Mouse (Mus musculus): ENCODE measurements around the gene Epb41l1. TPM values are rescaled to one million over a fixed set of nuclear protein-coding genes. Genes with fewer than 3 reads are reported as not detected.
A peak's percentile ranks its signal among the peaks of the same experiment; 100 is the strongest.

Gene Epb41l1
- polyA plus RNA-seq, 1 experiment from 2014 or later: 2.1 TPM

DNA sequence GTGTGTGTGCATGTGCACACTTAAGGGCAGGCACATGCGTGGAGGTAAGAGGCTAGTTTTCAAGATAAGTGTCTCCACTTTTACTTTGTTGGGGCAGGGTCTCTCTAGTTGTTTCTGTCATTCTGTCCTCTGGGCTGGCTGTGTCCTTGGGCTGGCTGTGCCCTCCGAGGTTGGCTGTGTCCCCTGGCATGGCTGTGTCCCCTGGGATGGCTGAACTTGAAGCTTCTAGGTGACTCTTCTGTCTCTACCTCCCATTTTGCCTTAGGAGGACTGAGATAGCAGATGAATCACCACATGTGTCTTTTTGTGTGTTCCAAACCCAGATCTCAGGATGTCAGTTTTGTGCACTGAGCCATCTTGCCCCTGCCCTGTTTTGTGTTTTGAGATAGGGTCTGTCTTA, 5.7 kb upstream of the Epb41l1 start:
- Histone ChIP-seq H3K9me3 (ENCODE audit: low read depth, low read length) (no peaks in the 10 kb centered on the region), H3K27ac (ENCODE audit: low read depth) (no peak overlapping the region), H3K4me3 (ENCODE audit: low read depth, low read length) (no peak overlapping the region), H3K4me2 (no peak overlapping the region), H3K36me3 (ENCODE audit: insufficient read depth) (no peaks in the 10 kb centered on the region), H3K4me1 (ENCODE audit: insufficient read depth) (no peaks in the 10 kb centered on the region), H3K9ac (no peak overlapping the region), H3K27me3 (ENCODE audit: insufficient read depth, low read length) (peaks cover 8% of the 10 kb centered on the region; the same call in 1 of the 2 replicates)
- WGBS: 70% methylated on average over 2 of the region's 2 CpGs
- ATAC-seq (ENCODE audit: insufficient read depth): no peak
- no peak for DNase-seq
- no peak for TF ChIP-seq CTCF (IDR thresholded peaks at IDR 0.05; ENCODE audit: low read depth)

DNA sequence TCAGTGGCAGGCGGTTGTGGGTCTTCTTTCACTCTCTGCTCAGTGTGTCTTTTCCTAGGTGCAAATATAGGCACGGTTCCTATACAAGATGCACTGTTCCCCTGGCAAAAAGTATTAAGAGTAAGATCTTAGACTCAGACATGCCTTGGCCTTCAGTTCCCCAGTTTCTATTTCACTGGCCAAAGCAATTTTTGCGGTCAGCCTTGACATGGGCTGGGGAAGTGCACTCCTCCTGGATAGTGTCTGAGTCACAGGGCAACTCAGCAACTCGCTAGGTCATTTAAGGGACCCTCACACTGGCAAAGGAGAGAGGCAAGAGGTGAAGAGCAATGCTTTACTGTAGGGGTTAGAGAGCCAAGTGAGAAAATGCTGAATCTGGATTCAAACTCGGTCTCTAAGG, 5.0 kb upstream of the Epb41l1 start:
- H3K36me3 ChIP-seq (ENCODE audit: insufficient read depth): no peaks in the 10 kb centered on the region
- peaks cover 3% of the 10 kb centered on the region; the same call in 1 of the 2 replicates for H3K4me1 ChIP-seq (ENCODE audit: insufficient read depth)
- H3K4me2 ChIP-seq: no peak overlapping the region
- TF ChIP-seq CTCF (IDR thresholded peaks at IDR 0.05; ENCODE audit: low read depth): no peak
- peaks cover 15% of the 10 kb centered on the region for H3K27me3 ChIP-seq (ENCODE audit: insufficient read depth, low read length)
- no peak for DNase-seq
- no peak overlapping the region for H3K4me3 ChIP-seq (ENCODE audit: low read depth, low read length)
- H3K9ac ChIP-seq: no peak overlapping the region
- H3K27ac ChIP-seq (ENCODE audit: low read depth): no peak overlapping the region
- H3K9me3 ChIP-seq (ENCODE audit: low read depth, low read length): no peaks in the 10 kb centered on the region
- 63% methylated on average over 5 of the region's 5 CpGs for WGBS
- no peak for ATAC-seq (ENCODE audit: insufficient read depth)

DNA sequence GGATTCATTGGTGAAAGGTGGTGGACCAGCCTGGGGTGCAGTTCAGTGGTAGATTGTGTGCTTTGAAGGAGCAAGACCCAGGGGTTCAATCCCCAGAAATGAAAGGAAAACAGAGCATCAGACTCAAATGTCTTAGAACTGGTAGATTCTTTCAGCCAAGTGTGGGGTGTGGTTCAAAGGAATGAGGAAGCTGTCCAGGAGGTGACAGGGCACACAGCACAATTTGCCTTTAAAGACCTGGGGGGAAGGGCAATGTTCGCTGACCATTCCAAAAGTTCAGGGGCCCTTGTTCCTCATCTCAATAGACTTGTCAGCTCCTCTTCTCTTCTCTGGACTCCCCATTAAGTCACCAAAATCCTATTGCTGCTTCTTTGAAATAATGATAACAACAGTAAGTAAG, 3.5 kb upstream of the Epb41l1 start:
- 40% methylated on average over 1 of the region's 1 CpGs for WGBS
- no peak for TF ChIP-seq CTCF (IDR thresholded peaks at IDR 0.05; ENCODE audit: low read depth)
- Histone ChIP-seq H3K9ac (no peak overlapping the region), H3K4me2 (no peak overlapping the region), H3K36me3 (ENCODE audit: insufficient read depth) (no peaks in the 10 kb centered on the region), H3K4me3 (ENCODE audit: low read depth, low read length) (no peak overlapping the region), H3K4me1 (ENCODE audit: insufficient read depth) (peaks cover 3% of the 10 kb centered on the region), H3K9me3 (ENCODE audit: low read depth, low read length) (no peaks in the 10 kb centered on the region), H3K27me3 (ENCODE audit: insufficient read depth, low read length) (peaks cover 30% of the 10 kb centered on the region), H3K27ac (ENCODE audit: low read depth) (no peak overlapping the region)
- no peak for DNase-seq
- ATAC-seq (ENCODE audit: insufficient read depth): no peak

DNA sequence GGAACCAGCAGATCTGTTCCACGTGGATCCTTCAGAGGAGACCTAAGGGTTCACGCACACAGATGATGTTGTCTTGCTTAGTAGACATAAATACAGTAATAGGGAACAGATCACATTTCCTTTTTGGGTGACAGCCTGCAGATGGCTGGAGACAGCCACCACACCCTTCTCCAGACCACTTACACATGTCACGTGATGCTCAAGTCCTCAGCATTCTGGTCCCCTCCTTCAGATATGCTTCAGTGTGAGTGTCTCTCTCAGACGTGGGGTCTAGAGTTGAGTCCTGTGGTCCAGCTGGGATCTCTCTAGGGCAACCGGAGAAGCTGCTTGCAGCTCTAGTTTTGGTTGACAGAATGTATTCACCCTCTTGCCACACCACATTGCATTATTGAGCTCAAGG, 2.2 kb upstream of the Epb41l1 start:
- Histone ChIP-seq H3K9ac (no peak overlapping the region), H3K9me3 (ENCODE audit: low read depth, low read length) (no peaks in the 10 kb centered on the region), H3K4me1 (ENCODE audit: insufficient read depth) (peaks cover 3% of the 10 kb centered on the region), H3K4me2 (no peak overlapping the region), H3K36me3 (ENCODE audit: insufficient read depth) (no peaks in the 10 kb centered on the region), H3K4me3 (ENCODE audit: low read depth, low read length) (no peak overlapping the region), H3K27ac (ENCODE audit: low read depth) (no peak overlapping the region), H3K27me3 (ENCODE audit: insufficient read depth, low read length) (peaks cover 35% of the 10 kb centered on the region)
- no peak for ATAC-seq (ENCODE audit: insufficient read depth)
- WGBS: 56% methylated on average over 5 of the region's 5 CpGs
- TF ChIP-seq CTCF (IDR thresholded peaks at IDR 0.05; ENCODE audit: low read depth): no peak
- DNase-seq: no peak

DNA sequence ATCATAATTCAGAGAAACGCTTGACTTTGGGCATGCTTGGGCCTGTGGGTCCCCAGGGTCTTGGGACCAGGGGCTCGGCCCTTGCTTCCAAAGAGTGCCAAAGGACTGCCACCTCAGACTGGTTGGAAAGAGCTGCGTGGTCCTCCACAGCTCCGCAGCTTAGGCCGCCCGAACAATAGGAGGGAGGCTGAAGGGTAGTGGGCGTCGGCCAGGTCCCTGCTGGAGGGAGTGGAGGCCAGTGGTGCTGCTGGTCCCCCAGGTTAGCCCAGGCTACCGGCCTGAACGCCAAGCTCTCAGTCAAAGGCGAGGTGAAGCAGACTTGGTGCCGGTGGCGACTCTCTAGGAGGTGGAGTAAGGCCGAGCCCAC, 399 bp upstream of the Epb41l1 start:
- no peak for TF ChIP-seq CTCF (IDR thresholded peaks at IDR 0.05; ENCODE audit: low read depth)
- H3K9me3 ChIP-seq (ENCODE audit: low read depth, low read length): no peaks in the 10 kb centered on the region
- no peak overlapping the region for H3K27ac ChIP-seq (ENCODE audit: low read depth)
- ATAC-seq (ENCODE audit: insufficient read depth) (peak; percentile 48), DNase-seq (no peak)
- H3K4me2 ChIP-seq: peak overlapping the region; percentile 97
- H3K4me3 ChIP-seq (ENCODE audit: low read depth, low read length): peak overlapping the region; percentile 58
- H3K27me3 ChIP-seq (ENCODE audit: insufficient read depth, low read length): peaks cover 40% of the 10 kb centered on the region
- peaks cover 3% of the 10 kb centered on the region for H3K4me1 ChIP-seq (ENCODE audit: insufficient read depth)
- H3K9ac ChIP-seq: peak overlapping the region; percentile 63
- H3K36me3 ChIP-seq (ENCODE audit: insufficient read depth): no peaks in the 10 kb centered on the region
- WGBS: 13% methylated on average over 14 of the region's 14 CpGs

DNA sequence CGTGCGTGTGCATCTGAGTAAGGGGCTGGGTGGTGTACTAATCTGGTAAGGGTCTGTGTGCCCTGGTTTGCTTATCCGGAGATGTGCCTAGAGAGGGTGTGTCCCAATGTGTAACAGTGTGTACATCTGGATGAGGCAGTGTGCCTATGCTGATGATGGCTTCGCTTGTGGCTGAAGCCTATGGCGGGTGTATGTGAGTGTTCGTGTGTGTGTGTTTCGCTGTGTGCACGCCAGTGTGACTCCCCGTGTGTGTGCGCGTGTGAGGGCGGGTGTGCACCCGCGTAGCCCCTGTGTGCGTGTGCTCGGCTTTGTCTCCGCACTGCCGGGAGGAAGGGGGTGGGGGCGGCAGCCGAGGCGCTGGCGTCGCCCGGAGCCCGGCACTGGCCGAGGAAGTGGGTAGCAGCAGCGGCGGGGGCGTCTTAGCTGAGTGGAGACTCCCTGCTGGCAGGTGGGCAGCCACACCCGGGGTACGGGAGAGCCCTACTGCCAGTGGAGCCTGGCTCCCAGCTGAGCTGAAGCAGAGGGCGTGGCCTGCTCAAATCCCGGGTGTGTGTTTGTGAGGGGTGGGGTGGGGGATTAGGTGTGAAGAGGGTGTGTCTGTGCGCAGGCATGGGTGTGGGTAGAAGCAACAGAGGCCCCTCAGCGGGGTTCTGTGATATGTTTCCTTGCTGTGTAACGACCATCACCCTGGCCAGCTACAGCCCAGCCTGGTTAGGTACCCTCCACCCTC, 837 bp downstream of the Epb41l1 start:
- peak overlapping the region; percentile 97 for H3K4me2 ChIP-seq
- peaks cover 40% of the 10 kb centered on the region for H3K27me3 ChIP-seq (ENCODE audit: insufficient read depth, low read length)
- DNase-seq (peak; percentile 37), ATAC-seq (ENCODE audit: insufficient read depth) (peak; percentile 69)
- peaks cover 3% of the 10 kb centered on the region for H3K4me1 ChIP-seq (ENCODE audit: insufficient read depth)
- H3K9me3 ChIP-seq (ENCODE audit: low read depth, low read length): no peaks in the 10 kb centered on the region
- no peak overlapping the region for H3K27ac ChIP-seq (ENCODE audit: low read depth)
- no peaks in the 10 kb centered on the region for H3K36me3 ChIP-seq (ENCODE audit: insufficient read depth)
- H3K4me3 ChIP-seq (ENCODE audit: low read depth, low read length): peak overlapping the region; percentile 58
- H3K9ac ChIP-seq: peak overlapping the region; percentile 63
- WGBS: 1% methylated on average over 36 of the region's 36 CpGs
- no peak for TF ChIP-seq CTCF (IDR thresholded peaks at IDR 0.05; ENCODE audit: low read depth)

DNA sequence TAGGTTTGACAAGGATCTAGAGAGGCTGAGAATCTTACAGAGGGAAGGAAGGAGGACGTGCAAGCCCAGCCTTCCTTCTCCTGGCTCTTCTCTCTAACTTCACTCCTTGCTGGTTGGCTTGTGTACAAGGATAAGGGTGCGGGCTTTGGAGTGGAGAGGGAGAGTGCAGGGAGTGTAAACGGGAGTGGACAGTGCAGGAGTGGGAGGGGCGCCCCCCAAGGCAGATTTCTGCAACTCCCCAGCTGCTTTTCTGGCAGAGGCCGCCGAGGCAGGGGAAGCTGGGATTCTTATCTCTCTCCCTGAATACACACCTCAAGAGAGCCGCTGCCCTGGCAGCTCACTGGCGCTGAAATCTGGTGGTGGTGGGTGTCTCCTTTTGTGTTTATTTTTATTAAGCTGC, 1.9 kb downstream of the Epb41l1 start:
- H3K4me3 ChIP-seq (ENCODE audit: low read depth, low read length): no peak overlapping the region

More for the DNA sequence above, 1.9 kb downstream of the Epb41l1 start:
- no peaks in the 10 kb centered on the region for H3K36me3 ChIP-seq (ENCODE audit: insufficient read depth)
- peak; percentile 20 for DNase-seq
- TF ChIP-seq CTCF (IDR thresholded peaks at IDR 0.05; ENCODE audit: low read depth): no peak
- H3K9ac ChIP-seq: no peak overlapping the region
- no peak for ATAC-seq (ENCODE audit: insufficient read depth)
- no peak overlapping the region for H3K4me2 ChIP-seq
- peaks cover 40% of the 10 kb centered on the region for H3K27me3 ChIP-seq (ENCODE audit: insufficient read depth, low read length)
- peaks cover 3% of the 10 kb centered on the region for H3K4me1 ChIP-seq (ENCODE audit: insufficient read depth)
- no peaks in the 10 kb centered on the region for H3K9me3 ChIP-seq (ENCODE audit: low read depth, low read length)
- WGBS: 2% methylated on average over 8 of the region's 8 CpGs
- H3K27ac ChIP-seq (ENCODE audit: low read depth): no peak overlapping the region

All from lung, embryonic 14.5 days (tissue).